Mouse (Mus musculus): ENCODE measurements at regions not wholly inside any gene's neighbourhood (a gene's known extent, or its start where the extent isn't known, plus 50 kb on each side); places are given as distances from the start of the nearest gene placed in this dataset.

DNA sequence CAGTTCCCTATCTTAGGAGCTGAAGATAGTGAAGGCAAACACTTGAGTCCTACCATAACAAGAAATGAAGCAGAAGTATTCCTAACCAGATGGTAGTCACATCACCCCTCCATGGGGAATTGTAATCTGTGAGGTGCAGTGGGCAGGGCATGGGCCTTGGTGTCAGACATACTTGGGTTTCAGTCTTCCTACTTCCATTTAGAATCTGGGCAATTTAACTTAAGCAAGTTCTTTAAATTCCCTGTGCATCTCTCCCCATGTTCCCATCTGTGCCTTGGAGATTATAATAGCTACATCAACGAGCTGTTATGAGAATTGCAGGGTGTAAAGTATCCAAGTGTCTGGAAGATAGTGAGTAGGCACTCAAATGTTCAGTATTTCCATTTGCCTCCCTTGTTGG, 149.9 kb upstream of the Nwd2 start:
- TF ChIP-seq CTCF (conservative IDR thresholded peaks at IDR 0.05; ENCODE audit: low read length) (no peak), POU5F1 (IDR thresholded peaks at IDR 0.05; ENCODE audit: borderline replicate concordance, low read length) (no peak)
